Mouse (Mus musculus) hindbrain, embryonic 10.5 days (tissue): ENCODE measurements around the gene Casr. TPM values are rescaled to one million over a fixed set of nuclear protein-coding genes. Genes with fewer than 3 reads are reported as not detected.
A peak's percentile ranks its signal among the peaks of the same experiment; 100 is the strongest.

Experiments
- DNase-seq: peaks from one replicate; pipeline ENCODE4 v3.0.0-alpha.2; 2017; ENCODE audit warnings: low spot score
- H3K27ac ChIP-seq: fragments of 300-500 bp; sonication (generic); 2 replicates; pipeline ENCODE4 v1.5.1; 2016; ENCODE audit warnings: mild to moderate bottlenecking, moderate library complexity
- H3K27me3 ChIP-seq: fragments of 300-500 bp; sonication (generic); 2 replicates; pipeline ENCODE4 v1.6.1; 2016; ENCODE audit warnings: mild to moderate bottlenecking; ENCODE audit not compliant: poor library complexity, insufficient read depth, severe bottlenecking
- H3K36me3 ChIP-seq: fragments of 300-500 bp; sonication (generic); 2 replicates; pipeline ENCODE4 v1.6.1; 2016; ENCODE audit warnings: mild to moderate bottlenecking, moderate library complexity
- H3K4me1 ChIP-seq: fragments of 300-500 bp; sonication (generic); replicated peaks from 2 replicates; pipeline ENCODE4 v1.6.1; 2016; ENCODE audit warnings: mild to moderate bottlenecking
- H3K4me3 ChIP-seq: fragments of 300-500 bp; sonication (generic); 2 replicates; pipeline ENCODE4 v1.5.1; 2016; ENCODE audit warnings: mild to moderate bottlenecking, moderate library complexity
- H3K9me3 ChIP-seq: fragments of 300-500 bp; sonication (generic); 2 replicates; pipeline ENCODE4 v1.6.1; 2016; ENCODE audit warnings: mild to moderate bottlenecking, moderate library complexity
- WGBS: fragments of 180-500 bp; shearing (Covaris S2); methylation state at CpG from one replicate; pipeline ENCODE4 v1.1.7; 2016; 5-methylcytosine and 5-hydroxymethylcytosine counted together
- polyA plus RNA-seq: library from polyadenylated mRNA; unstranded; fragments of >200 nt; fragmentation: Nextera tagmentation; extraction: Ambion mirVana; gene quantifications from 2 replicates; pipeline ENCODE4 v1.2.1, GENCODE M21; 2016

Casr gene
- polyA plus RNA-seq, 1 experiment from 2014 or later, result 0.04 TPM

DNA sequence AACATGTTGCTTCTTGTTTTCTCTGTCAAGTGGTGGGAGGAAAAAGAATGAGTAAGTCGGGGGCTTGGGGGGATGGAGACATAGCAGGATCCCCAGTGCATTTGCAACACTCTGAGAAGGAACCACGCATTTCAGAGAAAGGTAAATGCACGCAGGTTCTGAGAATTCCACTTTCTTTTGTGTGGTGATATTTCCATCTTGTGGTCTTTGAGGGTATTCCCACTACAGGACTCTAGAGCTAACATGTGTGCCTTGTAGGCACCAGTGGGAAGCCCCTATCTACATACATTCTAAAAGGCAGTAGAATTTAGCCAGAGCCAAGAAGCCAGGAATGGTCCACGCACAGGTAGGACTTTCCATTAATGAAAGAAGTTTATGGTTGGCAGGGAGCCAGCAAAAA lies 56.0 kb downstream of the Casr start:
- Histone ChIP-seq H3K36me3 (no peaks in the 10 kb centered on the region), H3K27ac (no peak overlapping the region), H3K4me1 (no peaks in the 10 kb centered on the region), H3K27me3 (no peaks in the 10 kb centered on the region), H3K4me3 (no peak overlapping the region), H3K9me3 (no peaks in the 10 kb centered on the region)
- no peak for DNase-seq
- 63% methylated on average over 4 of the region's 4 CpGs for WGBS

DNA sequence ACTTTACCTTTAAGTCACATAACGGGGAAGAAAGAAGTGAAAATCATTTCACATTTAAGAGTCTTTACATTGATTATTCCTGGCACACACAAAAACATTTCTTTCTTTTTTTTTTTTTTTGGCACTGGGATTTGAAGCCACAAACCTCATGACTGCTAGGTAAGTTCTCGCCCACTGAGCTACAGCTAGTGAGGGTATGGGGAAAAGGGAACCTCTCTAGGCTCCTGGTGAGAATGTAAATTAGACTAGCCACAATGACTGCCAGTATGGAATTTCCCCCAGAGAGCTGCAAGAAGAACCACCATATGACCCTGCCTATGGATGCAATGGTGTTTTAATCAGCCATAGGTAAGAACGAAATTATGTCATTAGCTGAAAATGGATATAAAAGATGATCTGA lies 56.8 kb downstream of the Casr start:
- H3K36me3 ChIP-seq, result no peaks in the 10 kb centered on the region
- WGBS, result 73% methylated on average over 3 of the region's 3 CpGs
- no peaks in the 10 kb centered on the region for H3K27me3 ChIP-seq
- no peaks in the 10 kb centered on the region for H3K9me3 ChIP-seq
- no peak for DNase-seq
- H3K4me3 ChIP-seq, result no peak overlapping the region
- no peak overlapping the region for H3K27ac ChIP-seq
- no peaks in the 10 kb centered on the region for H3K4me1 ChIP-seq

- Histone ChIP-seq H3K4me1 (no peaks in the 10 kb centered on the region), H3K27ac (no peak overlapping the region), H3K36me3 (no peaks in the 10 kb centered on the region), H3K9me3 (no peaks in the 10 kb centered on the region), H3K27me3 (no peaks in the 10 kb centered on the region), H3K4me3 (no peak overlapping the region)
- 75% methylated on average over 2 of the region's 2 CpGs for WGBS
- no peak for DNase-seq
These were observed 59.7 kb downstream of the Casr start for GRCm38 (mm10) chr16:36502286-36502685.

DNA sequence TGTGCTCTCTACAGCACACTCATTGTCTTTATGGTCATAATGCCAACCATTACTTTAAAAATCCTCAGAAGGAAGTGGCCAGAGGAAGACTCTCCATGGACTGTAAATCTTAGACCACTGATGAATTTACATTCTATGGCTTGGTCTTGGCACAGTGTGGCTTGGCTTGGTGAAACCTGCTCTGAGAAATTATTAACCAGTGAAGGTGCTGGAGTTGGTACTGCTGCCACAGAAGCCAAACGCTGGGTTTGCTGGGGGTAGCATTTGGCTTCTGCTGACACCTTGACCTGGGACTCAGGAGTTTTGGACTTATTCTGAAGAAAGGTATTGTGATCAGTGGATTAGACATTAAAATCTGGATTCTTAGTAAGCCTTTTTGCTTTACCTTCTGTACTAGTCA lies 69.5 kb downstream of the Casr start:
- no peak overlapping the region for H3K4me3 ChIP-seq
- H3K4me1 ChIP-seq, result no peaks in the 10 kb centered on the region
- DNase-seq, result no peak
- H3K27ac ChIP-seq, result no peak overlapping the region
- no peaks in the 10 kb centered on the region for H3K27me3 ChIP-seq
- no peaks in the 10 kb centered on the region for H3K36me3 ChIP-seq
- WGBS, result 96% methylated on average over 1 of the region's 1 CpGs
- H3K9me3 ChIP-seq, result no peaks in the 10 kb centered on the region

GRCm38 (mm10) chr16:36476866-36477265 lies 85.1 kb downstream of the Casr start:
- Histone ChIP-seq H3K27ac (no peak overlapping the region), H3K4me3 (no peak overlapping the region), H3K4me1 (no peaks in the 10 kb centered on the region), H3K27me3 (no peaks in the 10 kb centered on the region), H3K9me3 (no peaks in the 10 kb centered on the region), H3K36me3 (no peaks in the 10 kb centered on the region)
- 90% methylated on average over 9 of the region's 9 CpGs for WGBS
- no peak for DNase-seq

DNA sequence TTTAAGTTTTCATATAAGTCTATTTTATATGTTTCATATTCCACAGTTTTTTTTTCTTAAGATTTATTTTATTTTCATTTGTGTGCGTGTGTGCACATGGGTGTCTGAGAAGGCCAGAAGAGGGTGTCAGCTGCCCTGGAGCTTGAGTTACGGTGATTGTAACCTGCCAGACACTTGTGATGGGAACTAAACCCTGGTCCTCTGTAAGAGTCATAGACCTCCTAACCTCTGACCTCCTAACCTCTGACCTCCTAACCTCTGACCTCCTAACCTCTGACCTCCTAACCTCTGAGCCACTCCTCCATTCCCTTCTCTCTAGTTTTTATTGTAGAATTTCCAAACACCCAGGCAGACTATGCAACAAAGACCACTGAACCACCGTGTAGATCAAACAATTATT lies 86.4 kb downstream of the Casr start:
- Histone ChIP-seq H3K27ac (no peak overlapping the region), H3K9me3 (no peaks in the 10 kb centered on the region), H3K36me3 (no peaks in the 10 kb centered on the region), H3K27me3 (no peaks in the 10 kb centered on the region), H3K4me3 (no peak overlapping the region), H3K4me1 (peaks cover 7% of the 10 kb centered on the region; the same call in 1 of the 2 replicates)
- DNase-seq, result no peak
- 86% methylated on average over 3 of the region's 3 CpGs for WGBS

GRCm38 (mm10) chr16:36474849-36475248 lies 87.1 kb downstream of the Casr start:
- no peaks in the 10 kb centered on the region for H3K9me3 ChIP-seq
- WGBS, result 88% methylated on average over 2 of the region's 2 CpGs
- peaks cover 8% of the 10 kb centered on the region; the same call in 1 of the 2 replicates for H3K4me1 ChIP-seq
- no peak overlapping the region for H3K4me3 ChIP-seq
- H3K36me3 ChIP-seq, result no peaks in the 10 kb centered on the region
- DNase-seq, result no peak
- H3K27me3 ChIP-seq, result no peaks in the 10 kb centered on the region
- H3K27ac ChIP-seq, result no peak overlapping the region

DNA sequence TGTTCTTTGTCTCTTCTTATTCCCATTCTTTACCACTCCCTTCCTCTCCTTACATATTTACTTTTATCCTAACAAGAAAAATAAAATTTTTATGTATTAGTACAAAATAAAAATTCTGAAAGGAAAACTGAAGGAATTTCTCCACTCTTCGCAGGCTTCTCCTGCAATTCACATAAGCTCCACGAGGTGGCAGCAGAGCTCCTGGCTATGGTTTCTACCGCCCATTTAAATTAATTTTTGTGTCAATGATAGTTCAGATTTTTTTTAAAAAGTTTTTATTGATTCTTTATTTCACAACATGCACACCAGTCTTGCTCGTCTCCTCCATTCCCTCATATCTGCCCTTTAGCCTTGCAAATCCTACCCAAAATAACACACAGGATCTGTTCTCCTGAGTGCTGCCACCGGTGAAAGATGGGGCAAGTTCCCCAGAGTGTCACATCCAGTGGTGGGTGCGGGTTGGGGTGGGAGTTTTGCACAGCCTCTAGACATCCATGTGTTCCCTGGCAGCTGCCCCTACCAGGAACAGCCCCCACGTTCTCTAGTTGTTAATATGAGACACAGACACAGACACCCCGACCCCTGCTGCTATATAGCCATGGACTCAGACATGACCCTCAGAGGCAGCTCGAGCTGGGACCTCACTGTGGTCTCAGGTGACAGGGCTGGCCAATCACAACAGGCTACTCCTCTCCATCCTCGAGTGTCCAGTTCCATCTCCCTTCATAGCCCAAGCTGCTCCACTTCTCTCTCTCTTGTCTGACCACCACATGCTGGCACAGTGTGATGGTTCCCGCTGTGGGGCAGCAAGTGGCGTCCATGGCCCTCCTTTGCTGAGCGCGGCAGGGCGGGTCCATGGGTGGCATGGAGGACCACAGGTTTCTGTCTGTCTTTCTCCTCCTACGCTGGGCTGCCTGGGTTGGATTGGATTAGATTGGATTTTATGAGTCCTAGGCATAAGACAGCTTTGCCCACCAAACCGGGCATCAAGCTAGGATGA lies 88.4 kb downstream of the Casr start:
- H3K27me3 ChIP-seq, result no peaks in the 10 kb centered on the region
- H3K9me3 ChIP-seq, result no peaks in the 10 kb centered on the region
- WGBS, result 52% methylated on average over 17 of the region's 17 CpGs
- no peak overlapping the region for H3K27ac ChIP-seq
- H3K4me3 ChIP-seq, result no peak overlapping the region
- H3K36me3 ChIP-seq, result no peaks in the 10 kb centered on the region
- peak; percentile 31 for DNase-seq
- H3K4me1 ChIP-seq, result peaks cover 8% of the 10 kb centered on the region; the same call in 1 of the 2 replicates

DNA sequence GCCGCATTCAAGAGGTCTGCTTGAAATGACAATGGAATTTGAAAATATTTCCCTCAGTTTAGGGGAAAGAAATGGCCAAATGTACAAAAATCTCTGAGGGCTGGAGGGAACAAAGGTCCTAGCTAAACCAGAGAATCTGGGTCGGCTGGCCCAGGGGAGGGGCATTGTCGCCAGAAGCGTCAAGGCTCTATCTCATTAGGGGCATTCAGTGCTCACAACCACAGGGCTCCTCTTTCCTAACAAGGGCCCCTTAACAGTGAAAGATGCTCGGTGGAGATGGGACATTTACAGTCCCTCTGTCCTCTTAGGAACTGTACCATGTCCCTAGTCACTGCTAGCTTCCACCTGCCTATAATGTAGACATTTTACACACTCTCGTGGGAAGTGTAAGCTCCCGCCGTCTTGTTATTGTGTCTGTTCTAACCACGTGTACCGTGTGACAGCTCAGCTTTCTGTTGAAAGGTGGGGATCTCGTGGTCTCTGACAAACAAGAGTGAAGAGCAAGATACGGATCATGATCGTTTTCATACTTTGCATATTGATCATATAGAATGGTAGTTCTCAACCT lies 90.8 kb downstream of the Casr start:
- Histone ChIP-seq H3K4me1 (peaks cover 8% of the 10 kb centered on the region; the same call in 1 of the 2 replicates), H3K36me3 (no peaks in the 10 kb centered on the region), H3K27ac (peak overlapping the region; percentile 29; the same call in 1 of the 2 replicates), H3K4me3 (no peak overlapping the region), H3K9me3 (no peaks in the 10 kb centered on the region), H3K27me3 (no peaks in the 10 kb centered on the region)
- DNase-seq, result peak; percentile 17
- 53% methylated on average over 13 of the region's 13 CpGs for WGBS

- H3K36me3 ChIP-seq, result no peaks in the 10 kb centered on the region
- H3K4me1 ChIP-seq, result peaks cover 8% of the 10 kb centered on the region; the same call in 1 of the 2 replicates
- H3K27ac ChIP-seq, result no peak overlapping the region
- H3K9me3 ChIP-seq, result no peaks in the 10 kb centered on the region
- H3K27me3 ChIP-seq, result no peaks in the 10 kb centered on the region
- no peak overlapping the region for H3K4me3 ChIP-seq
- WGBS, result 6% methylated on average over 2 of the region's 2 CpGs
- DNase-seq, result peak; percentile 46
These were observed 91.9 kb downstream of the Casr start for GRCm38 (mm10) chr16:36469955-36470478.

DNA sequence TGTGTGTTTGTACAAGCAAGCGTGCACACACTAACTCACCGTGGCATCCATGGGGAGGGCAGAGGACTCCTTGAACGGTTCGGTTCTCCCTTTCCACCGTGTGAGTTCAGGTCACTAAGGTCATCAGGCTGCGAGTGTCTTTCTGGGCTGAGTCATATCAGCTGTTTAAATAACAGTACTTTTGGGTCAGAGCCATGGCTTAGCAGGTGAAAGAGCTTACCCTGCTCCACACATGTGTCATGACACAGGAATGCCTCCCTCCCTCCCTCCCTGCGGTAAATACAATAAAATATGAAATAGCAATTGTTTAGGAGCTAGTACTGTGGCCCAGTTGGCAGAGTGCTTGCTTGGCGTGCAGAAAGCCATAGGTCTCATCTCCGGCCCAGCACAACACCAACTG lies 92.6 kb downstream of the Casr start:
- no peak for DNase-seq
- Histone ChIP-seq H3K36me3 (no peaks in the 10 kb centered on the region), H3K27me3 (no peaks in the 10 kb centered on the region), H3K9me3 (no peaks in the 10 kb centered on the region), H3K4me1 (peaks cover 8% of the 10 kb centered on the region; the same call in 1 of the 2 replicates), H3K27ac (no peak overlapping the region), H3K4me3 (no peak overlapping the region)
- 88% methylated on average over 9 of the region's 9 CpGs for WGBS

- H3K4me3 ChIP-seq, result no peak overlapping the region
- no peaks in the 10 kb centered on the region for H3K36me3 ChIP-seq
- H3K9me3 ChIP-seq, result no peaks in the 10 kb centered on the region
- H3K27me3 ChIP-seq, result no peaks in the 10 kb centered on the region
- 69% methylated on average over 4 of the region's 4 CpGs for WGBS
- DNase-seq, result no peak
- H3K27ac ChIP-seq, result no peak overlapping the region
- H3K4me1 ChIP-seq, result peaks cover 8% of the 10 kb centered on the region; the same call in 1 of the 2 replicates
These were observed 93.1 kb downstream of the Casr start for GRCm38 (mm10) chr16:36468862-36469261.

GRCm38 (mm10) chr16:36467936-36468335 lies 94.0 kb downstream of the Casr start:
- no peak for DNase-seq
- Histone ChIP-seq H3K27ac (no peak overlapping the region), H3K9me3 (no peaks in the 10 kb centered on the region), H3K4me3 (no peak overlapping the region), H3K4me1 (peaks cover 8% of the 10 kb centered on the region; the same call in 1 of the 2 replicates), H3K36me3 (no peaks in the 10 kb centered on the region), H3K27me3 (no peaks in the 10 kb centered on the region)
- 87% methylated on average over 2 of the region's 2 CpGs for WGBS
